Mouse (Mus musculus) adrenal gland, adult 18-20 months (tissue): Measurements from ENCODE around the gene Pdyn. TPM values are rescaled to one million over a fixed set of nuclear protein-coding genes. Genes with fewer than 3 reads are reported as not detected.

Source experiments
- DNase-seq, 2 experiments: peaks; one replicate each; pipeline ENCODE4 v3.0.0; 2021 to 2022; ENCODE audit warnings: low spot score in 2 of 2
- long read RNA-seq, 2 experiments: library from polyadenylated mRNA; stranded (forward); transcript quantifications; one replicate each; pipeline ENCODE4 v2.0.0; 2021
- total RNA-seq, 2 experiments: library from RNA; stranded (reverse); gene quantifications; 1 replicate in 1 of 2; 2 replicates in 1 of 2; pipeline ENCODE4 v1.2.3; 2021

Gene Pdyn
- total RNA-seq = not detected
- long read RNA-seq, experiment 1 = 0 reads
- long read RNA-seq, experiment 2, partial matches to known transcripts = 0 of 1 reads
- long read RNA-seq, experiment 2, other reads (novel, unspliced or antisense) = 1 of 1 reads

- no peak for DNase-seq
Measured at GRCm38 (mm10) chr2:129699484-129700158, at the start of gene Pdyn. Gene Pdyn, minus strand, starts transcription at chr2:129699844.

- DNase-seq = no peak
Measured at GRCm38 (mm10) chr2:129742016-129742415, 42.4 kb upstream of the Pdyn start.

GRCm38 (mm10) chr2:129740515-129740914 is 40.9 kb upstream of the Pdyn start:
- DNase-seq = no peak

GRCm38 (mm10) chr2:129734031-129734430 is 34.4 kb upstream of the Pdyn start:
- DNase-seq = no peak

- no peak for DNase-seq
Measured at GRCm38 (mm10) chr2:129729681-129730080, 30.0 kb upstream of the Pdyn start.

- DNase-seq = peak; percentile 63 to 65
Measured at GRCm38 (mm10) chr2:129715671-129716070, 16.0 kb upstream of the Pdyn start.

- DNase-seq = no peak
Measured at GRCm38 (mm10) chr2:129713026-129713544, 13.4 kb upstream of the Pdyn start.

- DNase-seq = peak; percentile 27 to 45
Measured at GRCm38 (mm10) chr2:129696059-129696458, 3.6 kb downstream of the Pdyn start.

GRCm38 (mm10) chr2:129694303-129694702 is 5.3 kb downstream of the Pdyn start:
- no peak for DNase-seq

- DNase-seq = no peak
Measured at GRCm38 (mm10) chr2:129692694-129693093, 7.0 kb downstream of the Pdyn start.

- peak; percentile 46 to 63 for DNase-seq
Measured at GRCm38 (mm10) chr2:129689694-129690093, 9.9 kb downstream of the Pdyn start.

GRCm38 (mm10) chr2:129688036-129688625 is 11.5 kb downstream of the Pdyn start:
- DNase-seq = no peak

- DNase-seq = no peak
Measured at GRCm38 (mm10) chr2:129686908-129687307, 12.7 kb downstream of the Pdyn start.

- no peak for DNase-seq
Measured at GRCm38 (mm10) chr2:129684014-129684413, 15.6 kb downstream of the Pdyn start.

- DNase-seq = no peak
Measured at GRCm38 (mm10) chr2:129680236-129680635, 19.4 kb downstream of the Pdyn start.

GRCm38 (mm10) chr2:129679066-129679465 is 20.6 kb downstream of the Pdyn start:
- DNase-seq = no peak

GRCm38 (mm10) chr2:129677664-129678063 is 22.0 kb downstream of the Pdyn start:
- no peak for DNase-seq

- peak; percentile 85 for DNase-seq
Measured at GRCm38 (mm10) chr2:129674935-129675634, 24.6 kb downstream of the Pdyn start.

GRCm38 (mm10) chr2:129671911-129672310 is 27.7 kb downstream of the Pdyn start:
- no peak for DNase-seq

GRCm38 (mm10) chr2:129662484-129662883 is 37.2 kb downstream of the Pdyn start:
- DNase-seq = no peak

GRCm38 (mm10) chr2:129660020-129660419 is 39.6 kb downstream of the Pdyn start:
- DNase-seq = no peak

- no peak for DNase-seq
Measured at GRCm38 (mm10) chr2:129658796-129659195, 40.8 kb downstream of the Pdyn start.
